19 mouse cellular contexts compared by ENCODE assay signal in genomic region chr1:152656601-152657000, GRCm38 (mm10).
DNase-seq lines count a peak whose midpoint lies in the region; TF ChIP-seq lines count a peak whose summit lies in the region.
"Had no signal": no experiment of that assay in that cellular context is flagged by ENCODE, and none has a peak within 500 bp of the region (broad histone marks: within the 10 kb centered on the region; RNA-seq: fewer than 3 reads in every experiment).

No protein-coding gene starts in this region.

- no peak overlapping the region for H3K4me3 ChIP-seq in layer of hippocampus, adult 2 months
- H3K4me3 ChIP-seq: embryonic facial prominence, embryonic 12.5 days; forebrain, embryonic 13.5 days; forebrain, embryonic 15.5 days had no signal

- 0 out of 2 replicates have a peak overlapping the region, but pooled peaks have one; percentile 5 for H3K27ac ChIP-seq in layer of hippocampus, adult 2 months
- H3K27ac ChIP-seq: embryonic facial prominence, embryonic 12.5 days; forebrain, embryonic 13.5 days; forebrain, embryonic 15.5 days had no signal

- no peak for TF ChIP-seq CTCF in layer of hippocampus, adult 2 months (conservative IDR thresholded peaks at IDR 0.05)

- intact Hi-C loops in heart, postnatal 25 days (cut with DNase I): no loop called here

- DNase-seq in heart, adult 11 months: peak; percentile 73
- no peak for DNase-seq in heart, postnatal 25 days (ENCODE audit: low spot score)
- no peak for DNase-seq in layer of hippocampus, adult 2 months (ENCODE audit: low spot score in 2 of 2)
- no peak for DNase-seq in layer of hippocampus, postnatal 36 days
- DNase-seq in kidney, postnatal 14 days: no peak
- DNase-seq: adrenal gland, adult 2 months; adrenal gland, postnatal 10 days; adrenal gland, postnatal 25 days; cerebellum, adult 11 months; cerebellum, adult 18-20 months; cerebellum, adult 8-10 months; cerebellum, adult 9-11 months; cerebellum, postnatal 14 days; cerebellum, postnatal 36 days; embryo, embryonic 11 days; forebrain, postnatal 0 days had no signal
